Mouse (Mus musculus) T-cell, adult 2 months (primary cell): ENCODE data around the gene Stra6l.

Experiments
- DNase-seq: peaks from one replicate; pipeline ENCODE4 v3.0.0; 2022; ENCODE audit warnings: low spot score

The Stra6l gene

DNA sequence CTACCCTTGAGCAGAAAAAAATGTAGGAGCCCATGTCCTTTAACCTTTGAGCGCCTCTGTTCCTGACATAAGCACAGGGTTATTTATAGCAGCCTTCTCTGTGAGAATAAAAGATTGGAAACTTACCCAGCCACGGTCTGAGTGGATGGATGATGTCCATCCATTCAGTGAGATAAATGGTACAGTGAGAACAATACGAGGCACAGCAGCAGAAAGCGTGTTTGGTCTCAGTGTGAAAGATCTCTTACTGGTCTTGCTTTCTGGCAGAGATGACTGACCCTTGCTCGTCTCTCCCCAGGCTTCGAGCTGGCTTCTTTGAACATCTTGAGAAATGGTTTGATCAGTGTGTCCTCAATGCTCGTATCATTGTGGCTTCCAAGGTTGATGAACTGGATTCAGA is 68.6 kb downstream of the Stra6l start:
- DNase-seq, result no peak

DNA sequence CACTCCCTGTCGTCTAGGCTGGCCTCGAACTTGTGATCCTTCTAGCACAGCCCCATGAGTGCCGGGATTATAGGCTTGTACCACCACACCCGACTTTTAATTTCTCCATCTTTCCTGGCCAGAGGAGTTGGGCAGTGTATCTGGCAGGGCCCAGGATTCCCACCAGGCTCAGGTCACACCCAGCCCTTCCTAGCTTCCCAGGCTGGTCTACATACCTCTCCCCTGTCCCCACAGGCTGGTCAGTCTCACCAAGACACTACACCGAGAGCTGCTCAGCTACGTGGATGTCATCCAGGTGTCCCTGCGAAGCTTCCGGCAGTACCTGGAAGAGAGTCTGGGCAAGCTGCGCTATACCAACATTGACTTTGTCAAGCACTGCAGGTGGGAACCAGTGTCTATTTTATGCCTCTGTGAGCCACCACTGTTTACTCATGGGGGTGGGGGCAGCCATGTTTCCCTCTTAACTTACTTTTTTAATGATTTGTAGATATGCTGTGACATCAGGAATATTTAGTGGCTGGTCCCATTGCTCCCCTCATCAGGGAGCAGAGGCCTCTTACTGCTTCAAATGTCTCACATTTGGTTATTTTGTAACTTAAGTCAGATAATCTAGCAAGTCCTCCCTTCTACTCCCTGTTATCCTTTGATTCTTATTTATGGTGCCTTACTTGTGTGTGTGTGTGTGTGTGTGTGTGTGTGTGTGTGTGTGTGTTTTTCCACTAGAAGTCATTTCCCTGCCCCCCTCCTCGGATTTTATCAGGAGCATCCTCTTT is 73.4 kb downstream of the Stra6l start:
- DNase-seq, result no peak

- DNase-seq, result no peak
These were observed 75.5 kb downstream of the Stra6l start for GRCm38 (mm10) chr4:45924011-45924410.

DNA sequence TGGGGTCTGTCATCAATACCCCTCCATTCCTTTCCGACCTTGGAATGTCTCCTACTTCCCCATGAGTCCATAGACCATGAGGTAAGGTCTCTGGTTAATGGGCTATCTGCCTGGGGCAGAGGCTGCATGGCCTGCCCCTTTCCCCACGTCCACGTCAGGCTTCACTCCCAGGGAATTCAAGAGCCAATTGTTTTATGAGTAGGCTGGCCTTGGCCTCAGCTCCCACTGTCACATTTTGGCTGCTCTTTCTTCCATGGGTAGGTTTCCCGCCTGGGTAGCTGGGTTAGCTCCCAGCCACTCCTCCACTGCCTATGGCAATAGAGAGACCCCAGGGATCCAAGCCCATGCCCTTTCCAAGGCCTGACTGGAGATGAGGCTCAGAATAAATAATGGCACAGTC is 80.1 kb downstream of the Stra6l start:
- DNase-seq, result no peak
